Mouse (Mus musculus) embryo, embryonic 11 days (tissue): Measurements from ENCODE around the gene E130208F15Rik.

ENCODE experiments used
- DNase-seq: peaks from one replicate; pipeline ENCODE4 v3.0.0-alpha.2; 2015

E130208F15Rik gene

GRCm38 (mm10) chr7:30308076-30309005 is 13.2 kb upstream of the E130208F15Rik start, which contains the start of gene Alkbh6:
TSS of gene Alkbh6 (plus strand) at chr7:30308717.
- DNase-seq, result peak; percentile 96

- no peak for DNase-seq
Measured at GRCm38 (mm10) chr7:30309395-30310129, 12.0 kb upstream of the E130208F15Rik start.

DNA sequence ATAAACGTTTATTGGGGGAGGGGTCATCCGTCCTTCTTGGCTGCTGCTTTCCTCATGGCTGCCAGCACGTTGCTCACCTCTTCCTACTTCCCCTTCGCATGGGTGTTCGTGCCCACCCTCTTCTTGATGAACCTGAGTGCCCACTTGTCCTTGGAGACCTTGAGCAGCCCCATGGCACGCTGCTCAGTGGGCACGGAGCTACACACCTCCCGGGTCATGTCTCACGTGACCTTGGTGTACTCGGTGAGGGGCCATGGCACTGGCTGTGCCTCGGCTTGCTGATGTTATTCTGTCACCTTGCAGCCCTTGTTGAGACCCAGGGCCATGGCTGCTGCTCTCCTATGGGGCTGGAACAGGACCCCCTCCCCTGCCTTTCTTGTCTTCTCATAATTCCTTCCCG is 11.4 kb upstream of the E130208F15Rik start:
- no peak for DNase-seq

- no peak for DNase-seq
Measured at GRCm38 (mm10) chr7:30313666-30314320, 7.7 kb upstream of the E130208F15Rik start.

DNA sequence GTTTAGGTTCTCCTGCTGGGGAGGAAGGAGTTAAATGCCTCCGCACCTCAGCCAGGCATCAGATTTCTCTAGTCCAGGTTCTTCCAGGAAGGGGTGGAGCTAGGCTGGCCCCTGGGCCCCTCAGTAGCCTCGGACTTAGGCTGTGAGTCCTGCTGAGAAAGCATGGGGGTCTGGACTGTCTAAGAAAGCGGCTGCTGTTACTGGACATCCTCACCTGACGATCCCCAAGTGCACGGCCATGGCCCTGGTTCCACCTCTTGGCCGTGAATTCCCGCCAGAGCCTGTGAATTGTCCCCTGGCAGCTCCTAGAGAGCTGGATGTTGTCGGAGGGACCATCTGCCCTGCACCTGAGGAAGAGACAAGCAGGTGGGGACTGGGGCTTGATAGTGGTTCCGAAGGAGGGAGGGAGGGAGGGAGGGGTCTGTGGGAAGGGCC is 6.8 kb upstream of the E130208F15Rik start, which contains the start of gene Syne4:
Gene Syne4 (plus strand): TSS at position 87 of the 435 bp plus-strand sequence.
- peak; percentile 80 for DNase-seq

DNA sequence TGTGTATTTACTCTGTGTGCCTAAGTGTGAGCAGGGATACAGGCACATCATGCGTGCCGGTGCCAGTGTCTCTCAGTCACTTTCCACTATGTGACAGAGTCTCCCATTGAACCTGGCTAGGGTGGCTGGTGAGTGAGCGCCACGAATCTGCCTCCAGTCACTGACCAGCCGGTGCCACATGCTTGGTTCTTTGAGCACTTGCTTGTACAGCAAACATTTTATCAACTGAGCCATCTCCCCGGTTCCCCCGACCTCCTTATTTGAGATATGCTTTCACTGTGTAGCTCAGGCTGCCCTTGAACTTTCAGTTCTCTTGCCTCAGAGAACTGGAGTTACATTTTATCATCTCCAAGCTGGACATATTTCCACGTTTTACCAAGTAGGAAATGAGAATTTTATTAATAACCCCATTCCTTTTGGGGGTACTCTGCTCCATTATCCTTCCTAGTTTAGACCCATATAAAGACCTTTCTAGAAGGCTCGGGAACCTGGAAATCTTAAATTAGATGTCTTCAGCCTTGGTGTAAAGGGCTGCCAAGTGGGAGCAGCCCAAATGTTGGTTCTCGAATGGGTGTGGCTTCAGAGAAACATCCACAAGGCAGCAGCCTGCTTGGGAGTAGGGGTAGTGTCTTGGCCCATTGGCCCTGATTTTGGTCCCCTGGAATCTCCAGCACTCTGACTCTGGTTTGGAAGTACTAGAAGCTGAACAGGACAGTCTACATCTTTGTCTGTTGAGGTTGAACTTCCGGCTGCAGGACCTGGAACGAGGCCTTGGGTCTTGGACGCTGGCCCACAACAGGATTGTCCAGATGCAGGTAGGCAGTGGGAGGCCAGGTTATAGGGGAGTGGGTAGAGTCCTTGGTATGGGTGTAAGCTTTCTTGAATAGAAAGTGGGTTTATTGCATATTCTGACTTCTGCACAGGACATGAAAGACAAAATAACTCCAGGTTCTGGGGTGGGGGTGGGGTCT is 5.7 kb upstream of the E130208F15Rik start:
- no peak for DNase-seq

DNA sequence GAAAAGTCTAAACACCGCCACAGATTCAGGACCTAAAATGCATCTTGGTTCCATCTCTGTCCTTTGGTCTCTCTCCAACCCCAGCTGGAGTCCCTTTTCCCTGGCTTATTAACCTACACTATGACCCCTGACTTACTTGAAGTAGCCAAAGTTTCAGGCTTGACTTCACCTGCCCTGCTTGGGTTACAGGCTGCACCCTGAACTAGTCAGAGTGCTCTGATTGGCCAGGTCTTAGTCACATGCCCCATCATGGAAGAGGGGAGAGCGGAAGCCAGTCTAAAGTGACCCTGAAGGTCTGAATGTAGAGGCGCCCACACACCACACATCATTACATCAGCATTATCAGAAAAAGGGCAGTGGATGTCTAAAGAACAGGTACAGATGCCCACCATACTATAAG is 3.4 kb upstream of the E130208F15Rik start:
- no peak for DNase-seq

DNA sequence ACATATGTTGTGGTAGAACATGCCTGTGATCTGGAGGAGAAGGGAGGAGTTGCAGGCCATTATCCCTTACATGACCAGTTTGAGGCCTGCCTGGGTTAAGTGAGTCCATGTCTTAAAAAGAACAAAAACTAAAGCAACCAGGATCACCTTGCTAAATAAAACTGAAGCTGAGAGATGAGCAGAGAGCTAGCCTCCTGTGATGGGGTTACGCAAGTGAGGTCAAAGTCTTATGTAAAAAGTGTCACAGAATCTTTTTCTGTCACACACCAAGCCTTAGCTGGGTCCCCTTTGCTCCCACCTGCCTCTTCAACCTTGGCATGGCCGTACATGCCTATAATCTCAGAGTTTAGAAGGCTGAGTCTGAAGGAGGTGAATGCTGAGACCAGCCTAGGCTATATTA is 594 bp upstream of the E130208F15Rik start:
- no peak for DNase-seq

DNA sequence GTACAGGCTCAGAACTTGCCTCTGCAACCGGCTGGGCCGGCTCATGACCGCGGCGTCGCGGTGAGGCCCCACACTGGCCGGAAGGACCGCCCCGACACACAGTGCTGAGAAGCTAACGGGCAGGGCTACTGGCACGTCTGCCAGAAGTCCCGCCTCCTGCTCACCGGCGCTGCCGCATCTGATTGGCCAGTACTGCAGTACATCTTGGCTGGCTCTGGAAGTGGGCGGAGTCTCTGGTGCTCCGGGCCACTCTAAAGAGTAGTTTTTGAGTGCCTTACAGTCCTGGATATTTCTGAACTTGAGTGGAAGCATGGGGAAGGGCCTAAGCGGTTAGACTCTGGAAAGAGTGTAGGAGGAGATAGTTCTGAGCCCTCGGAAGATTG is 736 bp downstream of the E130208F15Rik start:
- peak; percentile 98 for DNase-seq

DNA sequence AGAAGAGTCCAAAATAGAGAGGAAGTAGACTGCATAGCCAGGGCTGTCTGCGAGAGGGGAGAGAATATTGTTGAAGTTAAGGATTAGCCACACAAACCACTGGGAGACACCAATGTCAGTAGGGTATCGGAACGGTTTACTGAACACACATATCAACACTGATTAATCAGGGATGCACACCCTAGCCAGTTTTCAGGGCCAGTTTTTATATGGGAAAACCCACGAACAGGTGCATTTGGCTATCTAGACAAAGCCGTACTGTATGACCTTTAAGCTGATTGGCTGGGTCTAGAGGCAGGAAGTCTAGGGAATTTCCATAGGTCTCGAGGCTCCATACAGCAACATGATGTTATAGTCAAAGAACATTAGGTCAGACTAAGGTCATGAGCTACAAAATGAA is 1.3 kb downstream of the E130208F15Rik start:
- DNase-seq, result no peak

GRCm38 (mm10) chr7:30323795-30324194 is 2.3 kb downstream of the E130208F15Rik start, which contains the start of gene Sdhaf1:
TSS of gene Sdhaf1 (minus strand) at chr7:30323895.
- DNase-seq, result no peak

DNA sequence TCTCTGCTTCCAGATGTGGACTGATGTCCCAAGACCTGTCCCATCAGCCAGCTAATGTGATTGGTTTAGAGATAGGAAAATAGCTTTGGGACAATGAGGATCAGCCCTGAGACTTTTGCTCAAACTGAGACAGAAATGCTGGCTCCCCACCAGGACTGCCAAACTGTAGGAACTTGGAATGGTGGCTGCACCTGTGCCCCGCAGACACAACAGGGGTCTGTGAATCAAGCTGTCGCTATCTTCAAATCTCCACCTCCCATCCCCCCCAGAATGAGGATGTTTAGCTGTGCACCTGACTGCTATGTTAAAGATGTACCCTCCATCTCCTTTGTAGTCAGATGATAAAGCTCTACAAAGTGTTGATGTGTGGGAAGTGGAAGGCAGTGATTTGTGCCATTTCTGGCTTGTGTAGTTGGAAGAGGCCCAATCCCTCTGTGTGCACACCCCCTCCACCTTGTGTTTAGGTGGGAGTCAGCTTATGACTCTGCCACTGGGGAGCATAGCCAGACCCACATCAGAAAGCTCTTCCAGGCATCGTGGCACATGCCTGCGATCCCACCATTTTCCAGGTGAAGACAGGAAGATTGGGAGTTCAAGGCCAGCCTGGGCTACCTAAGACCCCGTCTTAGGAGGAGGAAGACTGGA is 2.9 kb downstream of the E130208F15Rik start:
- DNase-seq, result no peak

- DNase-seq, result peak; percentile 37
Measured at GRCm38 (mm10) chr7:30325364-30325763, 3.8 kb downstream of the E130208F15Rik start.

- DNase-seq, result no peak
Measured at GRCm38 (mm10) chr7:30326427-30326826, 4.9 kb downstream of the E130208F15Rik start.

DNA sequence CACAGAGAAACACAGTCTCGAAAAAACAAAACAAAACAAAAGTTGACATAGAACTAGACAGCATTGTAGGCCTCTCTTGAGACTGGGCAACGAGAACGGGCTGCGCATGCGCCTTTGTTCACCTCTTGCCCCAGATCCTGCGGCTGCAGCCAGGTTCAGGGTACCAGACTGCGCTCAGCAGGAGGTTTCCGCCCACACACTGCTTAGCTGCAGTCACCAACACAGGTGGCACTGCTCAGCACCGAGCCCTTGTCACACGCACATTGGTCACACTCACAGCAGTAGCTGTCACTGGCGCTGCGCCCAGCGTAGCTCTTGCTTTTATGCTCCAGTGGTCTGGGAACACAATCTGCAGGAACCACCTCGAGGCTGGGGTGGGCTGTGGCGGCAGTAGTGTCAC is 5.6 kb downstream of the E130208F15Rik start:
- DNase-seq, result no peak

- DNase-seq, result no peak
Measured at GRCm38 (mm10) chr7:30328379-30328778, 6.8 kb downstream of the E130208F15Rik start.

- DNase-seq, result peak; percentile 94
Measured at GRCm38 (mm10) chr7:30331887-30332286, 10.3 kb downstream of the E130208F15Rik start.

GRCm38 (mm10) chr7:30332622-30333259 is 11.2 kb downstream of the E130208F15Rik start:
- DNase-seq, result no peak

GRCm38 (mm10) chr7:30333436-30333835 is 11.9 kb downstream of the E130208F15Rik start:
- no peak for DNase-seq

GRCm38 (mm10) chr7:30334563-30334962 is 13.0 kb downstream of the E130208F15Rik start:
- DNase-seq, result no peak

DNA sequence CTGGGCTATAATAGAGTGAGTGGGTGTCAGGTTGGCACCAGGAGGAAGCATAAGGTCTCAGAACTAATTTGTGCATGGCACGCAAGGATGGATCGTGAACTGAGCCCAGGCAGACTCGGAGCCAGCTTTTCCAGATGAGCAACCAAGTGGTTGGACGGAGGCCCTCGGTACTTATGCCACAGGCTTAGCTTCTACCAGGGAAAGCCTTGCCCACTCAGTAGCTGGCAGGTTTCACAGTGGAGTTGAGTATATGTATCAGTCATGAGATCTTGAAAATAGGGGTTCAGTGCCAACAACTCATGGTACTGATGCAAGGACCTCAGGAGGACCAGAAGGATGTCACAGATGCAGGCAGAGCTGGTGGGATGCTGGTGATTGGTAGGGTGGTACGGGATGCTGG is 14.1 kb downstream of the E130208F15Rik start:
- no peak for DNase-seq
